Mouse (Mus musculus): ENCODE results near the gene Mmgt2. TPM values are rescaled to one million over a fixed set of nuclear protein-coding genes. Genes with fewer than 3 reads are reported as not detected.
A peak's percentile ranks its signal among the peaks of the same experiment; 100 is the strongest.
"Not testable (repeated sequence)": the region's sequence is repeated elsewhere in the genome, so short reads cannot be mapped to it uniquely, and the experiment has no call there.

Gene Mmgt2
- polyA plus RNA-seq, 1 experiment from 2014 or later: 60.7 TPM

GRCm38 (mm10) chr11:62645732-62646494 lies 2.6 kb upstream of the Mmgt2 start:
- no peaks in the 10 kb centered on the region for H3K27me3 ChIP-seq (ENCODE audit: control insufficient read depth, insufficient read depth, low read length)
- H3K9ac ChIP-seq (ENCODE audit: low read length): peak overlapping the region; percentile 18; the same call in 1 of the 2 replicates
- H3K4me3 ChIP-seq (ENCODE audit: low read depth, low read length): 0 out of 2 replicates have a peak overlapping the region, but pooled peaks have one; percentile 1
- H3K4me2 ChIP-seq (ENCODE audit: low read depth, severe bottlenecking): peak overlapping the region; percentile 11
- WGBS: 41% methylated on average over 8 of the region's 8 CpGs
- H3K36me3 ChIP-seq (ENCODE audit: control insufficient read depth, insufficient read depth, low read length): peaks cover under 1% of the 10 kb centered on the region; the same call in 1 of the 2 replicates
- H3K4me1 ChIP-seq (ENCODE audit: control insufficient read depth, insufficient read depth, low read length): peaks cover 18% of the 10 kb centered on the region
- H3K27ac ChIP-seq (replicated peaks; ENCODE audit: low read depth, low read length): no peak overlapping the region
- DNase-seq (ENCODE audit: low spot score): peak; percentile 27
- no peak for ATAC-seq (ENCODE audit: insufficient number of reproducible peaks, low FRiP score, low TSS enrichment, low read depth)
- no peaks in the 10 kb centered on the region for H3K9me3 ChIP-seq (ENCODE audit: control insufficient read depth, low read length)

- ATAC-seq (ENCODE audit: insufficient number of reproducible peaks, low FRiP score, low TSS enrichment, low read depth) (no peak), DNase-seq (ENCODE audit: low spot score) (no peak)
- Histone ChIP-seq H3K9me3 (ENCODE audit: control insufficient read depth, low read length) (no peaks in the 10 kb centered on the region), H3K4me3 (ENCODE audit: low read depth, low read length) (0 out of 2 replicates have a peak overlapping the region, but pooled peaks have one; percentile 1), H3K9ac (ENCODE audit: low read length) (no peak overlapping the region), H3K27me3 (ENCODE audit: control insufficient read depth, insufficient read depth, low read length) (no peaks in the 10 kb centered on the region), H3K4me1 (ENCODE audit: control insufficient read depth, insufficient read depth, low read length) (peaks cover 18% of the 10 kb centered on the region), H3K27ac (replicated peaks; ENCODE audit: low read depth, low read length) (no peak overlapping the region), H3K4me2 (ENCODE audit: low read depth, severe bottlenecking) (peak overlapping the region; percentile 11), H3K36me3 (ENCODE audit: control insufficient read depth, insufficient read depth, low read length) (no peaks in the 10 kb centered on the region)
- 53% methylated on average over 4 of the region's 4 CpGs for WGBS
Measured at GRCm38 (mm10) chr11:62646495-62646843, 2.0 kb upstream of the Mmgt2 start.

- Histone ChIP-seq H3K9me3 (ENCODE audit: control insufficient read depth, low read length) (no peaks in the 10 kb centered on the region), H3K4me2 (ENCODE audit: low read depth, severe bottlenecking) (peak overlapping the region; percentile 83), H3K9ac (ENCODE audit: low read length) (no peak overlapping the region), H3K4me1 (ENCODE audit: control insufficient read depth, insufficient read depth, low read length) (peaks cover 18% of the 10 kb centered on the region), H3K27ac (replicated peaks; ENCODE audit: low read depth, low read length) (no peak overlapping the region), H3K36me3 (ENCODE audit: control insufficient read depth, insufficient read depth, low read length) (0 out of 2 replicates have a peak, but pooled peaks cover 2% of the 10 kb centered on the region), H3K4me3 (ENCODE audit: low read depth, low read length) (peak overlapping the region; percentile 76), H3K27me3 (ENCODE audit: control insufficient read depth, insufficient read depth, low read length) (no peaks in the 10 kb centered on the region)
- 48% methylated on average over 7 of the region's 7 CpGs for WGBS
- ATAC-seq (ENCODE audit: insufficient number of reproducible peaks, low FRiP score, low TSS enrichment, low read depth) (no peak), DNase-seq (ENCODE audit: low spot score) (peak; percentile 28)
Measured at GRCm38 (mm10) chr11:62646958-62647515, 1.4 kb upstream of the Mmgt2 start.

- peak; percentile 68 for DNase-seq (ENCODE audit: low spot score)
- H3K27me3 ChIP-seq (ENCODE audit: control insufficient read depth, insufficient read depth, low read length): no peaks in the 10 kb centered on the region
- peak within 1 kb of the TSS; percentile 75 for H3K27ac ChIP-seq (replicated peaks; ENCODE audit: low read depth, low read length)
- no peaks in the 10 kb centered on the region for H3K9me3 ChIP-seq (ENCODE audit: control insufficient read depth, low read length)
- peaks cover 18% of the 10 kb centered on the region for H3K4me1 ChIP-seq (ENCODE audit: control insufficient read depth, insufficient read depth, low read length)
- peak within 1 kb of the TSS; percentile 88 for H3K9ac ChIP-seq (ENCODE audit: low read length)
- ATAC-seq (ENCODE audit: insufficient number of reproducible peaks, low FRiP score, low TSS enrichment, low read depth): peak; percentile 67
- H3K36me3 ChIP-seq (ENCODE audit: control insufficient read depth, insufficient read depth, low read length): 0 out of 2 replicates have a peak, but pooled peaks cover 2% of the 10 kb centered on the region
- peak within 1 kb of the TSS; percentile 83 for H3K4me2 ChIP-seq (ENCODE audit: low read depth, severe bottlenecking)
- under 1% methylated on average over 55 of the region's 86 CpGs for WGBS
- peak within 1 kb of the TSS; percentile 76 for H3K4me3 ChIP-seq (ENCODE audit: low read depth, low read length)
Measured at GRCm38 (mm10) chr11:62647661-62648590, 538 bp upstream of the Mmgt2 start, which contains the start of gene Lrrc75a. Gene Lrrc75a, minus strand, starts transcription at chr11:62648523.

GRCm38 (mm10) chr11:62649803-62650202 lies 1.3 kb downstream of the Mmgt2 start:
- not testable (repeated sequence) for H3K4me3 ChIP-seq (ENCODE audit: low read depth, low read length); H3K27ac ChIP-seq (replicated peaks; ENCODE audit: low read depth, low read length); DNase-seq (ENCODE audit: low spot score); H3K27me3 ChIP-seq (ENCODE audit: control insufficient read depth, insufficient read depth, low read length); ATAC-seq (ENCODE audit: insufficient number of reproducible peaks, low FRiP score, low TSS enrichment, low read depth); H3K9me3 ChIP-seq (ENCODE audit: control insufficient read depth, low read length); H3K36me3 ChIP-seq (ENCODE audit: control insufficient read depth, insufficient read depth, low read length); H3K9ac ChIP-seq (ENCODE audit: low read length); H3K4me2 ChIP-seq (ENCODE audit: low read depth, severe bottlenecking)
- 83% methylated on average over 4 of the region's 4 CpGs for WGBS
- peaks cover 18% of the 10 kb centered on the region for H3K4me1 ChIP-seq (ENCODE audit: control insufficient read depth, insufficient read depth, low read length)

GRCm38 (mm10) chr11:62651563-62651962 lies 3.1 kb downstream of the Mmgt2 start:
- ATAC-seq (ENCODE audit: insufficient number of reproducible peaks, low FRiP score, low TSS enrichment, low read depth) (no peak), DNase-seq (ENCODE audit: low spot score) (no peak)
- H3K4me2 ChIP-seq (ENCODE audit: low read depth, severe bottlenecking): no peak overlapping the region
- WGBS: 93% methylated on average over 3 of the region's 3 CpGs
- no peak overlapping the region for H3K27ac ChIP-seq (replicated peaks; ENCODE audit: low read depth, low read length)
- no peaks in the 10 kb centered on the region for H3K27me3 ChIP-seq (ENCODE audit: control insufficient read depth, insufficient read depth, low read length)
- no peaks in the 10 kb centered on the region for H3K9me3 ChIP-seq (ENCODE audit: control insufficient read depth, low read length)
- H3K36me3 ChIP-seq (ENCODE audit: control insufficient read depth, insufficient read depth, low read length): 0 out of 2 replicates have a peak, but pooled peaks cover 7% of the 10 kb centered on the region
- no peak overlapping the region for H3K9ac ChIP-seq (ENCODE audit: low read length)
- no peak overlapping the region for H3K4me3 ChIP-seq (ENCODE audit: low read depth, low read length)
- H3K4me1 ChIP-seq (ENCODE audit: control insufficient read depth, insufficient read depth, low read length): peaks cover 7% of the 10 kb centered on the region

- no peak overlapping the region for H3K4me2 ChIP-seq (ENCODE audit: low read depth, severe bottlenecking)
- no peak overlapping the region for H3K27ac ChIP-seq (replicated peaks; ENCODE audit: low read depth, low read length)
- H3K9me3 ChIP-seq (ENCODE audit: control insufficient read depth, low read length): no peaks in the 10 kb centered on the region
- H3K36me3 ChIP-seq (ENCODE audit: control insufficient read depth, insufficient read depth, low read length): 0 out of 2 replicates have a peak, but pooled peaks cover 7% of the 10 kb centered on the region
- no peak for DNase-seq (ENCODE audit: low spot score)
- 95% methylated on average over 3 of the region's 3 CpGs for WGBS
- H3K27me3 ChIP-seq (ENCODE audit: control insufficient read depth, insufficient read depth, low read length): no peaks in the 10 kb centered on the region
- H3K4me1 ChIP-seq (ENCODE audit: control insufficient read depth, insufficient read depth, low read length): peaks cover 4% of the 10 kb centered on the region
- no peak for ATAC-seq (ENCODE audit: insufficient number of reproducible peaks, low FRiP score, low TSS enrichment, low read depth)
- no peak overlapping the region for H3K9ac ChIP-seq (ENCODE audit: low read length)
- no peak overlapping the region for H3K4me3 ChIP-seq (ENCODE audit: low read depth, low read length)
Measured at GRCm38 (mm10) chr11:62652080-62652479, 3.6 kb downstream of the Mmgt2 start.

- Histone ChIP-seq H3K27ac (replicated peaks; ENCODE audit: low read depth, low read length) (no peak overlapping the region), H3K27me3 (ENCODE audit: control insufficient read depth, insufficient read depth, low read length) (no peaks in the 10 kb centered on the region), H3K9ac (ENCODE audit: low read length) (no peak overlapping the region), H3K4me2 (ENCODE audit: low read depth, severe bottlenecking) (no peak overlapping the region), H3K36me3 (ENCODE audit: control insufficient read depth, insufficient read depth, low read length) (peaks cover 5% of the 10 kb centered on the region), H3K4me1 (ENCODE audit: control insufficient read depth, insufficient read depth, low read length) (no peaks in the 10 kb centered on the region), H3K4me3 (ENCODE audit: low read depth, low read length) (no peak overlapping the region), H3K9me3 (ENCODE audit: control insufficient read depth, low read length) (no peaks in the 10 kb centered on the region)
- ATAC-seq (ENCODE audit: insufficient number of reproducible peaks, low FRiP score, low TSS enrichment, low read depth): no peak
- DNase-seq (ENCODE audit: low spot score): no peak
- 61% methylated on average over 4 of the region's 4 CpGs for WGBS
Measured at GRCm38 (mm10) chr11:62660885-62661284, 12.4 kb downstream of the Mmgt2 start.
